ENCODE assay signal across 21 mouse cellular contexts in genomic region chr1:82473467-82473866, GRCm38 (mm10).
DNase-seq lines count a peak whose midpoint lies in the region; ATAC-seq lines count a peak whose summit lies in the region.
"Had no signal": no experiment of that assay in that cellular context is flagged by ENCODE, and none has a peak within 500 bp of the region (broad histone marks: within the 10 kb centered on the region; RNA-seq: fewer than 3 reads in every experiment).

No protein-coding gene starts in this region.

- no peak overlapping the region for H3K9ac ChIP-seq in forebrain, embryonic 14.5 days (ENCODE audit: low read length)
- H3K9ac ChIP-seq: forebrain, embryonic 12.5 days; forebrain, postnatal 0 days had no signal

- peaks cover 39% of the 10 kb centered on the region for H3K4me1 ChIP-seq in forebrain, embryonic 10.5 days
- H3K4me1 ChIP-seq in forebrain, embryonic 14.5 days (ENCODE audit: control insufficient read depth, insufficient read depth, low read length): peaks cover 10% of the 10 kb centered on the region; the same call in 1 of the 2 replicates

- no peak for ATAC-seq in forebrain, embryonic 14.5 days
- ATAC-seq: activated CD4-positive, CD25-positive, alpha-beta regulatory T cell, adult 4 months; CD4-positive, CD25-positive, alpha-beta regulatory T cell, adult 4 months; forebrain, postnatal 0 days; Patski had no signal

- H3K27ac ChIP-seq in forebrain, embryonic 10.5 days: peak overlapping the region; percentile 20; the same call in 1 of the 2 replicates
- H3K27ac ChIP-seq in forebrain, embryonic 14.5 days (ENCODE audit: low read depth, low read length): no peak overlapping the region

- H3K4me3 ChIP-seq in forebrain, embryonic 10.5 days: no peak overlapping the region
- H3K4me3 ChIP-seq in forebrain, embryonic 14.5 days (ENCODE audit: low read depth, low read length): no peak overlapping the region
- H3K4me3 ChIP-seq: forebrain, embryonic 12.5 days had no signal

- no peak overlapping the region for H3K4me2 ChIP-seq in forebrain, embryonic 14.5 days (ENCODE audit: low read length)
- H3K4me2 ChIP-seq: forebrain, embryonic 12.5 days had no signal

- H3K27me3 ChIP-seq in forebrain, embryonic 10.5 days (ENCODE audit: poor library complexity, severe bottlenecking): no peaks in the 10 kb centered on the region
- H3K27me3 ChIP-seq in forebrain, embryonic 14.5 days (replicated peaks; ENCODE audit: control insufficient read depth, insufficient read depth, low read length): no peaks in the 10 kb centered on the region
- H3K27me3 ChIP-seq: CH12.LX; forebrain, embryonic 12.5 days; Patski had no signal

- H3K9me3 ChIP-seq in forebrain, embryonic 10.5 days: no peaks in the 10 kb centered on the region
- no peaks in the 10 kb centered on the region for H3K9me3 ChIP-seq in forebrain, embryonic 14.5 days (replicated peaks; ENCODE audit: control insufficient read depth, low read length)
- H3K9me3 ChIP-seq: forebrain, embryonic 12.5 days; G1E had no signal

- H3K36me3 ChIP-seq in forebrain, embryonic 10.5 days (replicated peaks): no peaks in the 10 kb centered on the region
- no peaks in the 10 kb centered on the region for H3K36me3 ChIP-seq in forebrain, embryonic 14.5 days (ENCODE audit: control insufficient read depth, insufficient read depth, low read length)
- H3K36me3 ChIP-seq: forebrain, embryonic 12.5 days; G1E had no signal

- no peak for DNase-seq in forebrain, embryonic 10.5 days (ENCODE audit: extremely low spot score, low spot score)
- DNase-seq in forebrain, embryonic 14.5 days (ENCODE audit: low spot score): no peak
- DNase-seq in heart, adult 11 months: peak; percentile 88
- DNase-seq in heart, adult 18-20 months: no peak
- DNase-seq in lung, postnatal 10 days: no peak
- DNase-seq: adrenal gland, adult 8-10 months; adrenal gland, postnatal 14 days; adrenal gland, postnatal 36 days; B cell, adult 2 months; cerebellum, adult 11-12 months; cerebellum, adult 2 months; cerebellum, adult 9-10 months; cerebellum, postnatal 10 days; cerebellum, postnatal 25 days; forebrain, postnatal 0 days had no signal
